Mouse (Mus musculus) heart, postnatal 0 days (tissue): ENCODE measurements at regions not wholly inside any gene's neighbourhood (a gene's known extent, or its start where the extent isn't known, plus 50 kb on each side); places are given as distances from the start of the nearest gene placed in this dataset.

Source experiments
- CTCF ChIP-seq: IDR thresholded peaks from 2 replicates; pipeline ENCODE4 v1.5.1; 2016; ENCODE audit warnings: antibody characterized with exemption, control low read depth, low read depth
- EP300 ChIP-seq: IDR thresholded peaks from 2 replicates; pipeline ENCODE4 v1.6.1; 2016; ENCODE audit warnings: antibody characterized with exemption, low read depth

GRCm38 (mm10) chr4:140301661-140302060, 55.1 kb upstream of the Igsf21 start:
- no peak for TF ChIP-seq EP300
- TF ChIP-seq CTCF, result no peak
